Mouse (Mus musculus): ENCODE measurements around the gene Arl4c. TPM values are rescaled to one million over a fixed set of nuclear protein-coding genes. Genes with fewer than 3 reads are reported as not detected.

Gene Arl4c
- polyA plus RNA-seq, 1 experiment from 2014 or later, result 5.7 TPM

GRCm38 (mm10) chr1:88635659-88636058 lies 66.4 kb downstream of the Arl4c start:
- Histone ChIP-seq H3K9ac (ENCODE audit: low read length) (no peak overlapping the region), H3K27me3 (ENCODE audit: control insufficient read depth, insufficient read depth, low read length) (no peaks in the 10 kb centered on the region), H3K4me3 (ENCODE audit: low read depth, low read length) (no peak overlapping the region), H3K9me3 (ENCODE audit: control insufficient read depth, low read length) (no peaks in the 10 kb centered on the region), H3K4me2 (replicated peaks; ENCODE audit: low read depth) (no peak overlapping the region), H3K27ac (replicated peaks) (no peak overlapping the region), H3K4me1 (replicated peaks; ENCODE audit: control insufficient read depth, insufficient read depth) (no peaks in the 10 kb centered on the region), H3K36me3 (ENCODE audit: control insufficient read depth, insufficient read depth, low read length) (no peaks in the 10 kb centered on the region)
- ATAC-seq (ENCODE audit: low FRiP score, low TSS enrichment), result no peak
- 0 out of 2 replicates have a peak, but pooled peaks have one; percentile 6 for TF ChIP-seq CTCF (IDR thresholded peaks at IDR 0.05; ENCODE audit: low read depth)
- no peak for TF ChIP-seq EP300 (optimal IDR thresholded peaks at IDR 0.05)
- WGBS, result 85% methylated on average over 12 of the region's 12 CpGs
- DNase-seq (ENCODE audit: low spot score), result no peak

- Histone ChIP-seq H3K27me3 (ENCODE audit: control insufficient read depth, insufficient read depth, low read length) (no peaks in the 10 kb centered on the region), H3K4me3 (ENCODE audit: low read depth, low read length) (no peak overlapping the region), H3K27ac (replicated peaks) (no peak overlapping the region), H3K9ac (ENCODE audit: low read length) (no peak overlapping the region), H3K9me3 (ENCODE audit: control insufficient read depth, low read length) (no peaks in the 10 kb centered on the region), H3K4me2 (replicated peaks; ENCODE audit: low read depth) (no peak overlapping the region), H3K4me1 (replicated peaks; ENCODE audit: control insufficient read depth, insufficient read depth) (no peaks in the 10 kb centered on the region), H3K36me3 (ENCODE audit: control insufficient read depth, insufficient read depth, low read length) (no peaks in the 10 kb centered on the region)
- TF ChIP-seq EP300 (optimal IDR thresholded peaks at IDR 0.05) (no peak), CTCF (IDR thresholded peaks at IDR 0.05; ENCODE audit: low read depth) (no peak)
- DNase-seq (ENCODE audit: low spot score), result no peak
- 58% methylated on average over 6 of the region's 6 CpGs for WGBS
- no peak for ATAC-seq (ENCODE audit: low FRiP score, low TSS enrichment)
These were observed 69.2 kb downstream of the Arl4c start for GRCm38 (mm10) chr1:88632851-88633250.

GRCm38 (mm10) chr1:88629966-88630488 lies 72.0 kb downstream of the Arl4c start:
- H3K4me3 ChIP-seq (ENCODE audit: low read depth, low read length), result no peak overlapping the region
- H3K9me3 ChIP-seq (ENCODE audit: control insufficient read depth, low read length), result no peaks in the 10 kb centered on the region
- H3K27ac ChIP-seq (replicated peaks), result no peak overlapping the region
- H3K4me1 ChIP-seq (replicated peaks; ENCODE audit: control insufficient read depth, insufficient read depth), result no peaks in the 10 kb centered on the region
- no peaks in the 10 kb centered on the region for H3K27me3 ChIP-seq (ENCODE audit: control insufficient read depth, insufficient read depth, low read length)
- WGBS, result 51% methylated on average over 2 of the region's 2 CpGs
- no peaks in the 10 kb centered on the region for H3K36me3 ChIP-seq (ENCODE audit: control insufficient read depth, insufficient read depth, low read length)
- no peak for TF ChIP-seq EP300 (optimal IDR thresholded peaks at IDR 0.05)
- TF ChIP-seq CTCF (IDR thresholded peaks at IDR 0.05; ENCODE audit: low read depth), result no peak
- ATAC-seq (ENCODE audit: low FRiP score, low TSS enrichment), result no peak
- no peak overlapping the region for H3K4me2 ChIP-seq (replicated peaks; ENCODE audit: low read depth)
- no peak for DNase-seq (ENCODE audit: low spot score)
- H3K9ac ChIP-seq (ENCODE audit: low read length), result no peak overlapping the region

GRCm38 (mm10) chr1:88625190-88625589 lies 76.8 kb downstream of the Arl4c start:
- TF ChIP-seq EP300 (optimal IDR thresholded peaks at IDR 0.05) (no peak), CTCF (IDR thresholded peaks at IDR 0.05; ENCODE audit: low read depth) (no peak)
- Histone ChIP-seq H3K4me2 (replicated peaks; ENCODE audit: low read depth) (no peak overlapping the region), H3K9me3 (ENCODE audit: control insufficient read depth, low read length) (no peaks in the 10 kb centered on the region), H3K27me3 (ENCODE audit: control insufficient read depth, insufficient read depth, low read length) (no peaks in the 10 kb centered on the region), H3K9ac (ENCODE audit: low read length) (no peak overlapping the region), H3K27ac (replicated peaks) (no peak overlapping the region), H3K4me1 (replicated peaks; ENCODE audit: control insufficient read depth, insufficient read depth) (no peaks in the 10 kb centered on the region), H3K36me3 (ENCODE audit: control insufficient read depth, insufficient read depth, low read length) (no peaks in the 10 kb centered on the region), H3K4me3 (ENCODE audit: low read depth, low read length) (no peak overlapping the region)
- WGBS, result 50% methylated on average over 1 of the region's 1 CpGs
- DNase-seq (ENCODE audit: low spot score), result no peak
- ATAC-seq (ENCODE audit: low FRiP score, low TSS enrichment), result no peak

- Histone ChIP-seq H3K9ac (ENCODE audit: low read length) (no peak overlapping the region), H3K27ac (replicated peaks) (no peak overlapping the region), H3K4me1 (replicated peaks; ENCODE audit: control insufficient read depth, insufficient read depth) (no peaks in the 10 kb centered on the region), H3K27me3 (ENCODE audit: control insufficient read depth, insufficient read depth, low read length) (no peaks in the 10 kb centered on the region), H3K36me3 (ENCODE audit: control insufficient read depth, insufficient read depth, low read length) (no peaks in the 10 kb centered on the region), H3K9me3 (ENCODE audit: control insufficient read depth, low read length) (no peaks in the 10 kb centered on the region), H3K4me2 (replicated peaks; ENCODE audit: low read depth) (no peak overlapping the region), H3K4me3 (ENCODE audit: low read depth, low read length) (no peak overlapping the region)
- DNase-seq (ENCODE audit: low spot score), result no peak
- WGBS, result 91% methylated on average over 4 of the region's 4 CpGs
- TF ChIP-seq EP300 (optimal IDR thresholded peaks at IDR 0.05) (no peak), CTCF (IDR thresholded peaks at IDR 0.05; ENCODE audit: low read depth) (no peak)
- ATAC-seq (ENCODE audit: low FRiP score, low TSS enrichment), result no peak
These were observed 77.6 kb downstream of the Arl4c start for GRCm38 (mm10) chr1:88624376-88624775.

GRCm38 (mm10) chr1:88623541-88624115 lies 78.4 kb downstream of the Arl4c start:
- 90% methylated on average over 8 of the region's 8 CpGs for WGBS
- Histone ChIP-seq H3K4me3 (ENCODE audit: low read depth, low read length) (no peak overlapping the region), H3K4me1 (replicated peaks; ENCODE audit: control insufficient read depth, insufficient read depth) (no peaks in the 10 kb centered on the region), H3K27me3 (ENCODE audit: control insufficient read depth, insufficient read depth, low read length) (no peaks in the 10 kb centered on the region), H3K36me3 (ENCODE audit: control insufficient read depth, insufficient read depth, low read length) (no peaks in the 10 kb centered on the region), H3K4me2 (replicated peaks; ENCODE audit: low read depth) (no peak overlapping the region), H3K27ac (replicated peaks) (no peak overlapping the region), H3K9me3 (ENCODE audit: control insufficient read depth, low read length) (no peaks in the 10 kb centered on the region), H3K9ac (ENCODE audit: low read length) (no peak overlapping the region)
- DNase-seq (ENCODE audit: low spot score) (no peak), ATAC-seq (ENCODE audit: low FRiP score, low TSS enrichment) (no peak)
- TF ChIP-seq CTCF (IDR thresholded peaks at IDR 0.05; ENCODE audit: low read depth) (0 out of 2 replicates have a peak, but pooled peaks have one; percentile 8), EP300 (optimal IDR thresholded peaks at IDR 0.05) (no peak)

Other genes starting within 250 kb of the Arl4c start
- gene Glrp1, start 192.2 kb downstream of the Arl4c start, polyA plus RNA-seq (2015; fragmentation: Nextera tagmentation; extraction: Ambion mirVana), result not detected in 2 replicates